Mouse (Mus musculus) right cerebral cortex, adult 18-20 months (tissue): Measurements from ENCODE around the gene Gm37240.
"Not testable (repeated sequence)": the region's sequence is repeated elsewhere in the genome, so short reads cannot be mapped to it uniquely, and the experiment has no call there.

Source experiments
- DNase-seq: peaks from one replicate; pipeline ENCODE4 v3.0.0; 2022; ENCODE audit warnings: mixed read lengths

The Gm37240 gene

DNA sequence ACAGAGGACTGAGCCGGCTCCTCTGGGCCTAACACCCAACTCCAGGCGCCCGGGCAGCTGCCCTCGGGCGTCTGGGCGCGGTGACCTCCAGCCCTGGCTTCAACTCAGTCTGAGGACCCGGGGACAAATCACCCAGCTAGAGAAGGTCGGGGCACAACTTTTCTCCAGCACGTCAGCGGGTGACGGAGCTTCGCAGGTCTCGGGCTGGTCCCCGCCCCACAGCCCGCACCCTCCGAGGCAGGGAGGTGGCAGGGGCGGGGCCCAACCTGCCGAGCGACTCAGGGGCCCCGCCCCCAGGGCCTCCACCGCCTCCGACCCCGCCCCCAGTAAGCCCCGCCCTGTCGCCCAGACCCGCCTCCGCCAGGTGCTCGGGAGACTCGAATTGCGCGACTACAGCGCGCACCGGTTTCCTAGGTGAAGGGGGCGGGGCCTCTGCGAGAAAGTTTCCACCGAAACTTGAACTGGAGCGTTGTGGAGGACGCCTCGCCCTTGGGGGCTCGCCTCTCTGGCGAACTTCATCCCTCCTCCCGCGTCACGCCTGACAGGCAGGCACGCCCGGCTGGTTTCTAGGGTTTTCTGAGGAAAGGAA is at the start of gene Gm37240, which contains the start of gene Glt28d2:
Gm37240 (minus strand) TSS at position 280 of the 589 bp plus-strand sequence.
Glt28d2 (minus strand) TSS at position 278 of the 589 bp plus-strand sequence.
- peak; percentile 54 for DNase-seq

DNA sequence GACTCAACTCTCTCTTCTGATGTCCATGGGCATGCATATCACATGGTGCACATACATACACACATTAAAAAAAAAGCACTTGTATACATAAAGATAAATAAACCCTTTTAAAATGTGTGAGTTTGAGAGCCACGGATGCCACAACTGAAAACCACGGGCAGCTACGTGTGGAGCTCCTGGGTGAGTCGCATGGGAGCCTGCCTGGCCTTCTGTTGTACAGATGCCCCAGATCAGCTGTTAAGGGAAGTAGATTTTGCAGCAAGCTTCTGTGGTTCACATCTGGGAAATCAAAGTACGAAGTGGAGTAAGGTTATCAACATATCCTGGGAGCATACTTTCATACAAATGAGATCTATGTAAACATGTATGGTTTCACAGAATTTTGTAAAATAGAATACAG is 46.3 kb upstream of the Gm37240 start:
- no peak for DNase-seq

DNA sequence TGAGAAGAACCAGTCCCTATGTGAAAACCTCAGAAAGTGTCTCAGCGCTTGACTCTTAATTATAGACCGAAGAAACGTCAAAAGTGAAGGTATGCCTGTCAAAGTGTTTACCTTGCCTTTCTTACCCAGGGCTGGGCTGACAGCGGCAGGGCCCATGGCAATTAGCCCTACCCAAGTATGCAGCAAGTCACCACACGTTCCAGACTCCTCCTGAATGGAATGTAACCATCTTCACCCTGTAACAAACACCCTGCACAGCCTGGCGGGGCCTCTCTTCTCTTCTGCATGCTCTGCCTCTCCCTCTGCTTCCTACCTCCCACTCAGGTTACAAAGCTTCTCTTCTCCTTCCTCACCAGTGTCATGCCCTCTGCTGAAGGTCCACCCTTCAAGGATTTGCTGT is 44.5 kb upstream of the Gm37240 start:
- no peak for DNase-seq

DNA sequence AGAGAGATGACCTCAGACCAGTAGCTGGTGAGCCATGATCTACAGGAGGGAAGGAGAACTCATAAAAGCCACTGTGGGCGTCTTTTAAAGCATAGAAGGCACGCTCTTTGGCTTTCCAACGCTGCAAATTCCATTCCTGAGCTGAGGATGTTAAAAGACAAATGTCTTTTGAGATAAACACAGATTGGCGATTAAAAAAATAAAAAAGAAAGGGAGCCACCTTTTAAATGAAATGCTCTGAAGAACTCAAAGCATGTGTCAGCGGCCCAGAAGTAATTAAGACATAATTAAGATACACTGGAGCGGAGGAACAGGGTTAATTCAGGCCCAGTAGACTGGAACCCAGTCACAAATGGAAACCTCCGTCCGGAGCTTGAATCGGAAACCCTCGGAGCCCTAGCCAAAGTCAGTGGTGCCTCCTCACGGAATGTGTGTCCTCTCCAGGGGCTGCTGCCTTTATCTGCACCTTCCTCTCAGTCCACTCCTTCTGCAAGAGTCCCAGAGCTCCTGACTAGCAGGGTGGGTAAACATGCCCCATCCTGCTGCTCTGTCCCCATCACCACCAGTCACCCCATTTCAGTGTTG is 43.4 kb upstream of the Gm37240 start:
- DNase-seq = no peak

DNA sequence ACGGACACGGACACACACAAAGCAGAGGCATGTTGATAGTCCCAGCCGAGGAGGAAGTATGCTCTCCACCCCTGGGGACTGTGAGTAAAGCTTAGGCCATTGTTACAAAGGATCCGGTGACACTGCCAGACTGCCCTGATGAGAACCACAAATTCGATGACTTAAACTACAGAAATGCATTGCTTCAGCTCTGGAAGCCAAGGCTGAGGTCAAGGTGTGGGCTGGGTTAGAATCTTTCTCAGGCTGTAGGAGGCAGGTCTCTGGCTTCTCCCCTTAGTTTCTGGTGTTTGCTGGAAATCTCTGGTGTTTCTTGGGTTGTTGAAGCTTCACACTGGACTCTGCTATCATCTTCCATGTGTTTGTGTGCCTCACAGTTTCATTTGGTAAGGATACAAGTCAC is 42.4 kb upstream of the Gm37240 start:
- no peak for DNase-seq

DNA sequence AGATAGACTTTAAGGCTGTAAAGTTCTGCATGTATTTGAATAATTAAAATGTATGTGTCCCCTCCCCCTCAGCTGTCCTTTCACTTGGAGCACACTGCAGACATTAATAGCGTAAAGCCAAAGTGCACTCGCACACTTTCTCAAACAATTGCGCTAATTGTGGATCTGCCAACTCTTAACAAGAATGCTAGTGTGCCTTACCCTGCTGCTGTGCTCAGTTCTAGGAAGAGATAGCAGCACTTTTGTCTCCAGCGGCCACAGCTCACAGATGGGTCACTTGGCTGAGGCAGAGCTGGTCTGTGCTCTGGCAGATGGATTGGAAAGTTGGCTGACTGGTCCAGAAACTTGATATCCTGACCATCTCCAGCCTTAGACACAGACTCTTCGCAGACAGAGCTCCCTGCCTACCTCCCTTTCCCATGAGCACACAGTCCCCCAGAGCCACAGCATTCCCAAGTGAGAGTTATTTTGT is 40.9 kb upstream of the Gm37240 start:
- DNase-seq = peak; percentile 31

DNA sequence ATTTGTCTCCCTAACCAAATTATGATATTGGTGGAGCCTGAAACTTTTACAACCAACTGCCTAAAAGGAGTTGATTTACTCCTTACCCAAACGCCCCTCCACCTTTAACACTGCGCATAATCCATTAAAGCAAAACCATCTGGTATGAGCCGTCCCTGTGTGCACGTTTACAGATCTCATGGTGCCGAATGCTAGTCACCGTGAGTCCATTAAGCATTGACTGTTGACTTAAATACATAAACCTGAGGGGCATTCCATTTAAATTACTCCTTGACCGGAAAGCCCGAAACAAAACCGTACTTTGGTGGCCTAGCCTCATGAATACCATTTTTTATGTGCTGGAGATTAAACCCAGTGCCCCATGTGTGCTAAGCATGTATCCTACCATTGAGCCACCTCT is 40.0 kb upstream of the Gm37240 start:
- DNase-seq = no peak

DNA sequence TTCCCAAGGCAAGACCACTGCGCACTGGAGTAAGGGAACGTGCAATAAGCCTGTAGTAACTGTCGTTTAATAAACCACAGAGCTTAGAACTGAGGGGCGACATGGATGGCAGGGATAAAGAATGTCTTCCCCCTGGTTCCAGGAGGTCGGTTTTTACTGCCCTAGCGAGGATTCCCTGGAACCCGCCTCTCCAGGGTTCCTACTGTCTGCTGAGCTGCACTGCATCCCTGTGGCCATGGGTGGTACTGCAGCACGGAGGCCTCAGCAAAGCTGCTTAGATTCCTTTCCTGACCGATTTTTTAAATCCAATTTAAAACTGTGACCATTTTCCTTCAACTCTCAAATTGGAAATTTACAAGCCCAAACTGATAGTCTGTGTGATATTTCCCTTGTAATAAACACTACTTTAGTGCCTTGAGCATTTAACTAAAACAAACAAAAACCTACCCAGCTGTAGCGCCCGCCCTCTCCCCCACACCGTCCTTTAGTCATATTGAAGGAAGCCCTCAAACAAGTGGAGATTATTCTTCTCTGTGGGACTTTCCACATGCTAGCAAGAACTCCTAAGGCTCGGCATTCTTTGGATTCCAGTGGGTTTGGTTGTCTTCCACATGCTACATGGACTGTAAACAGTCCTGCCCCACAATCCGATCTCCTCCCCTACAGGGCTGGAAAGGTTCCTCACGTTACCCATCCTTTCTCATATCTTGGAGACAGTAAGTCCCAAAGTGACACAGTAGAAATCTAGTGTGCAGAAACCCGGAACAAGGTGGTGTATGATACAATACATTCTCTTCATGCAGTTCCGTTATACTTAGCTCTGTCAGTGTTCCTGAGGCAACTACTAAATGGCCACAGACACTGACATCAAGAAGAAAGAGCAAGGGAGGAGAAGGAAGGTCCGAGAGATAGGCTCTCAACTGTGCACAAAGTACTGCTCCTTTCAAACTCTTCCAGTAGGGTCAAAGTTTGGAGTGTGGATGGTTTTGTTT is 36.9 kb upstream of the Gm37240 start:
- DNase-seq = peak; percentile 82

DNA sequence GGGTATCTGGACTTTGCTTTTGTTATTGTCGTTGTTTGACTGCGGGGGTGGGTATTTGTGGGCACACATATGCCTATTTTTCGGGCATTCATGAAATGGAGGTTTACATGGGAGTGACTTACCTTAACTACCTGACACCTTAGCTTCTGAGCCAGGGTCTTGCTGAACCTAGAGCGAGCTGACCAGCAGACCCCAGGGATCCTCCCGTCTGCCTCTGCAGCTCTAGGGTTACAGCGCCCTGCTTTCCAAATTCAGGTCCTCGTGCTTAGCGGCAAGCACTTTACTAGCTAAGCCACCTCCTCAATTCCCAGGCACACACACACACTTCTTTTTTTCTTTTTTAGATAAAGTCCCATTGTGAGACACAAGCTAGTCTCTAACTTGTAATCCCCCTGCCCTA is 36.0 kb upstream of the Gm37240 start:
- DNase-seq = peak; percentile 5

DNA sequence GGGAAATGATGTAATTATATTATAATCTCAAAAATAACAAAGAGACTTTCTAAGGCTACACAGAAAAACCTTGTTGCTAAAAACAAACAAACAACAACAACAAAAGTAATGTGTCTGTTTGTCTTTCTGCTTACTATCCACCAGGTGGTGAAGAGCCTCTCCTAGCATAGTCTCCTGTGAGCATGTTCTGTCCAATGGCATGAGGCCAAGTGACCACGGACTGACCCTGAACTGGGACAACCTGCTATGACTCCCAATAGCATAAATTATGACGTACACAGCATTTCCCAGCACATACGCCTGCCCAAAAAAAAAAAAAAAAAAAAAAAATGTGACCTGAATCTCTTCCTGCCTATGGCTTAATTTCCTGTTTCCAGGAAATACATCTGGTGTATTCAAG is 35.0 kb upstream of the Gm37240 start:
- DNase-seq = no peak

DNA sequence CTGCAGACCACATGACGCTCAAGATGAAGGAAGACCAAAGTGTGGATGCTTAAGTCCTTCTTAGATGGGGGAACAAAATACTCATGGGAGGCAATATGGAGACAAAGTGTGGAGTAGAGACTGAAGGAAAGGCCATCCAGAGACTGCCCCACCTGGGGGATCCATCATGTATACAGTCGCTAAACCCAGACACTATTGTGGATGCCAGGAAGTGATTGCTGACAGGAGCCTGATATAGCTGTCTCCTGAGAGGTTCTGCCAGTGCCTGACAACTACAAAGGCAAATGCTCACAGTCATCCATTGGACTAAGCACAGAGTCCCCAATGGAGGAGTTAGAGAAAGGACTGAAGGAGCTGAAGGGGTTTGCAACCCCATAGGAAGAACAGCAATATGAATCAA is 33.4 kb upstream of the Gm37240 start:
- not testable (repeated sequence) for DNase-seq

DNA sequence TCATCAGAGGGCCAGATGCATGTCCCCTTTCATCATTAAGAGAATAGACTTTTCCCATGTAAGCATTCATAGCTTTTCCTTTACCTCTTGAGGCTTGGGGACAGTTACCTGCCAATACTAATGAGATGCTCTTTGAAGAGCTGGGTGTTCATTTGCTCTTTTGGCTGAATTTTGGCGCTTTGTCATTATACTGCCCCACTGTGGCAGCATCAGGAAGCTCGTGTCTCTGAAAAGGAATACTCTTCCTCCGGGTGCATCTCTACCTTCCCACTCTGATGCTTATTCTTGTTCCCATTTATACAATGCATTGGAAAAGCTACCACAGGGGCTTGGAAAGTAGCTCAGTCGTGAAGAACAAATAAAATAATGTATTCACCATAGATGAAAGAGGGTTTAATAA is 30.3 kb upstream of the Gm37240 start:
- peak; percentile 28 for DNase-seq

DNA sequence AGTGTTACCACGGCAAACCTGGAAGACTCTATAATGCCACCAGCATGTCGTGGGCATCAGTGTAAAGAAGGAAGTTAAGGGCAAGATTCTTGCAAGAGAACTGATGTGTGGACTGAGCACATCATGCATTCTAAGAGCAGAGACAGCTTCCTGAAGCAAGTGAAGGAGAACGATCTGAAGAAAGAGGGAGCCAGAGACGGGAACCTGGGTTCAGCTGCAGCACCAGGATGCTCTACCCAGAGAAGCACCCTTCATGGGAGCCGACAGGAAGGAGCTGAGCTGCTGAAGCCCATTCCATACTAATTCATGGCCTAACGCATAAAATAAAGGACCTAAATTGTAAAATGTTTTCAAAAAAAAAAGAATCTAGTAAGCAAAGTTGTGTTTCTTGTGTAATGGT is 27.5 kb upstream of the Gm37240 start:
- no peak for DNase-seq

DNA sequence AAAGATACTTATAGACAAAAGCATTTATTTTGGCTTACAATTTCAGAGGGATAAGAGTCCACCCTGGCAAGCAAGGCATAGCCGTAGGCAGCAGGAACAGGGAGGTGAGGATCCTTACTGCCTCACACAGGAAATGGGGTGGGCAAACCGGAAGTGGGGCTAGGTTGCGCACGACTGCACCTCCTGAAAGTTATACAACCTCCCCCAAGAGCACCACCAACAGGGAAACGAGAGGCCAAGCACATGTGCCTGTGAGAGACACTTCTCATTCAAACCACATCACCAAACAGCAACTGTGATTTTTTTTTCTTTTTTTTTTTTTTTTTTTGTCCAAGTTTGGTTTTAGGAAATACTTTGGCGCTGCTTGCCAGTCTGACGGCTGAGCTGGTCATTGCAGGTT is 19.8 kb upstream of the Gm37240 start:
- DNase-seq = no peak

DNA sequence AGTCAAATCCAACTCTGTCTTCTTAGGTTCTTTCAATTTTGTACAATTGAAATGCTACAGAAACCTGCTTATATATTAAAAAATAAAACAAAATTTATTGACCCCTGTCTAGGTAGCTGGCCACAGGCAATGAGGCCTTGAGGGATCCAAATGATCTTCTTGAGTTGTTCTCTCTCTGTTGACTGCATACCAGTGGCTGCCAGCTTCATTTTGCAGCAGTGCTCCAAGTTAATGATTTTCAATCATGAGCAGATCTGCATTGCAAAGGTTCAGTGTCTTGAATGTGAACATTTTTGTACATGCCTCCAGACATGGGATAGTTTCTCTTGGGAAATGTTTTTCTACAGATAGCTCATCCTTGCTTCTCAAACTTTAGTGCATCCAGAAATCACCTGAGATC is 17.1 kb upstream of the Gm37240 start:
- DNase-seq = no peak

DNA sequence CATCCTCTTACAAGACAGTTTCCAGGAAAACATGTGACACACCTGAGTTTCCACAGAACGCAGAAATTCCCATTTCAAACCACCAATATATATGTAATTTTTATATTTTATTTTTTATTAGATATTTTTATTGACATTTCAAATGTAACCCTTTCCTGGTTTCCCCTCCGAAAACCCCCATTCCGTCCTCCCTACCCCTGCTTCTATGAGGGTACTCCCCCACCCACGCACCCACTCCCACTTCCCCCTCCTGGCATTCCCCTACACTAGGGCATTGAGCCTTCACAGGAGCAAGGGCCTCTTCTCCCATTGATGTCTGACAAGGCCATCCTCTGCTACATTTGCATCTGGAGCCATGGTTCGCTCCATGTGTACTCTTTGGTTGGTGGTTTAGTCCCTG is 7.7 kb upstream of the Gm37240 start:
- DNase-seq = no peak

DNA sequence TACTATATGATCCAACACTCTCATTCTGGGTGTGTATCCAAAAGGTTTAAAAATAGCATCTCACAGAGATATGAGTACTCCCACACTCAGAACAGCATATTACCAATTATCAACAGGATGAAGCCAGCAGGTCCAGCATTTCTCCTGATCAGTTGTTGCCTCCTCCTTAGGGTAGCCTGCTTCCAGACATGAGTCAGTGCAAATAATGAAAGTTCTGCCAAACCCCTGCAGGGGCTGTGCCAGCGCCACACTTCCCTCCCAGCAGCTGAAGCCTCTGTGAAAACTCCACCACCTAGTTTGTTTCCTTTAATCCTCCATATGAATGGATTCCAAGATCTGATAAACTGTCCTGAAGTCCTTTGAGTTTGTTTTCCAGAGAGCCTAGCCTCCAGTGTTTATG is 4.3 kb upstream of the Gm37240 start:
- DNase-seq = peak; percentile 7

DNA sequence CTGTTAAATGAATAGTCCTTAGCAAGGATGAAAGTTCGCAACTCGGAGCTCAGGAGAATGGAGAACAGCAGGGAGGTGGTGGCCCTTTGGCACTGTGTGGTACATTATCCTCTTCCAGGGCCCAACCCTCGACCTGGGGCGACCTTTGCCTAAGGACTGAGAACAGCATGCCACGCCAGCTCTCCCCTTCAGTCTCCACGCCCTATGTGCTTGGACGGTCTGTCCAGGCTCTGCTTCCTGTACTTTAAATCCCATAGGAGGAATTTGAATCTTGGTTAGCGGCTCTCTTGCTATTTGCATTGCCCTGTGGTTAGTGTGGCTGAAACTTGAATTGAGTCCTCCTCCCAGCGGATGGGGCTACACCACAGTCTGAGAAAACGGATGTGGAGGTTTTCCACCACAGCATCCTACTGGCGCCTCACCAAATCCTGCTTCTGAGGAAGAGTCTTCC is 928 bp upstream of the Gm37240 start:
- DNase-seq = no peak

DNA sequence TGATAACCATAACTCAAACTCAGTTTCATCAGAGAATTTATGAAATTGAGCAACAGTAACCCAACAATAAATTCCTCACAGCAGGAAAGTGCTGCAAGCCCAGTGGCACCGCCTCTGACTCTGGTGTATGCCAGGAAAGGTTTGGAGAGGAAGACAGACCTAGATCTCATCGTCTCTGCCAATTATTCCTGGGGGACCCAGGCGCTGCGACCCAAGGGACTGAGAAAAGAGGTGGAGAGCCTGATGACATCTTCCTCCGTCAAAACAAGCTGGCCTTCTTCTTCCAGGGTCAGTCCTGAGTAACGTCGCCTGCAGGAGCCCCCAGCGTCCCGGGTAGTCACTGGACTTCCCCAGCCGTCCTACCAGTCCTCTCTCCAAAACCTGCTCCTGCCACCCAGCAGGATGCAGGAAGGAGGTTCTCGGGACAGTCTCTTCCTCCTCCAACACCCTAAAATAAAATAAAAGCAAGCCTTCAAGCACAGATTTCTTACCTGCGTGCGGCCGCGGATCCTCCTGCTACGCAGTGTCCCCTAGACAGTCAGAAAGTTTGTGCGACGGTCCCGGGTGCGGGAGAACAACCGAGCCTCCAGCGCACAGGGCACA is 581 bp downstream of the Gm37240 start:
- DNase-seq = no peak

DNA sequence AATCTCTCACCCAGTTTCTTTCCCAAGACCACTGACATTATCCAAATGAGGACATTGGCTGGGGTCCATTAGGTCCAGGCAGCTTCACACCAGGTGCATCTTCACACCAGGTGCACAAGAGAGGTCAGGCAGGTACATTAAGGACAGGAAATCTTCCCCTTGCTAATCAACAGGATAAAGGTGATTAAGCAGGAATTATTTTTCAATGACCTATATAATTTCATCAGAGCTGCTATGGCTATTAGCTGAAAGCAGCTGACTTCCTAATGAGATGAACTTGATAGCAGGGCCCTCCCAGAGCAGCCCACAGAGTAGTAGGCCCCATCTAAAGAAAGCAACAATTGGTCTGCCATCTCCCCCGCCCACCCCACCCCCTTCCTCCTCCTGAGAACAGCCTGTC is 1.4 kb downstream of the Gm37240 start:
- DNase-seq = no peak

DNA sequence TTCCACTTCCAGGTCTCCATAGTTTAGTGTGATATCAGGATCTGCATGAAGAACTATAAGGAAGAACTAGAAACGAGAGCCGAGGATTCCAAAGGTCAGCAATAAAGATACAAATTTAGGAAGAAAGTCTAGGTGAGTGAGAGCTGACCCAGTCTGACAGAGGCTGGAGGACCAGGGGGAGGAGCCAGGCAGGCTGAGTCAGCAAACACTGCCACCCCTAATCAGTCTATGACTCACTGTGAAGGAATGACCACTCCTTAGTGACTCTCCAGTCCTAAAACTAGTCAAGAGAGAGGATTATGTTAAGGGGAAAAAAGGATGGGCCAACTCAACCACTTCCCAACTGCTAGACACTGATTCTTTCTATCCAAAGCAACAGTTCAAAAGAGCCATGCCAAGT is 6.6 kb downstream of the Gm37240 start:
- DNase-seq = no peak

DNA sequence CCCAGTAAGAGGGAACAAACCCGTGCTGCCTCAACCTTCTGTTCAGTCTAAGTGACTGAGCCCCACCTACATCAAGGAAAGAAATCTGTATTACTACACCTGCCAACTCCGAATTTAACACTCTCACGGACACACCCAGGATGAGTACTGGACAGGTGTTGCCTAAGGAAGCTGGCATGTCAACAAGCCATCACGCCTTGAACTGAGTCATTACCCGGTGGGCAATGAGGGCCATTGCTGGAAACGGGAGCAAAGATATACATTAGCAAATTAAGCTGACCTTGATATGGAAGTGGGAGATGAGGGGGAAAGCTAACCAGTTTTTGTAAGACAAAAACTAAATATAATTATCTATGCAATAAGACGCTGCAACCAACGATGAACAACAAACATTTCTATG is 7.2 kb downstream of the Gm37240 start:
- no peak for DNase-seq

DNA sequence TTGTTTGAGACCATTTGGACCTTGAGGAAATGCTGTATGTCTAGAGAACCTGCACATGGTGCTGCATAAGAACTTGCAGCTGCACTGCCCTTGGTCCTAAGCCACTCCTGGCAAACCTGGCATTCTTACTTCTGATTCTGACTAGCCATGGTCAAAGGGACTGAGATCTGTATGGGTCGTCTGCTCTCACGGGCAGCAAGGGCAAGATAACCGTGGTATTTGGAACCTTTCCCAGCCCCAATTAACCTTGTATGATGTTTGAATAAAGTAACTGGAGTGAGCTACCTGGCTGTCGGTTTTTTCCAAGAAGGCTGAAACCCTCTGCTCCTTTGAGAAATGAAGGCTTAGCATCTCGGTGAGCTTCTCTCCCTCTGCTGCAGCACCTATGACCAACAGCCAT is 8.4 kb downstream of the Gm37240 start:
- DNase-seq = no peak
